ENCODE assay signal across 8 mouse cellular contexts in the genomic region with DNA sequence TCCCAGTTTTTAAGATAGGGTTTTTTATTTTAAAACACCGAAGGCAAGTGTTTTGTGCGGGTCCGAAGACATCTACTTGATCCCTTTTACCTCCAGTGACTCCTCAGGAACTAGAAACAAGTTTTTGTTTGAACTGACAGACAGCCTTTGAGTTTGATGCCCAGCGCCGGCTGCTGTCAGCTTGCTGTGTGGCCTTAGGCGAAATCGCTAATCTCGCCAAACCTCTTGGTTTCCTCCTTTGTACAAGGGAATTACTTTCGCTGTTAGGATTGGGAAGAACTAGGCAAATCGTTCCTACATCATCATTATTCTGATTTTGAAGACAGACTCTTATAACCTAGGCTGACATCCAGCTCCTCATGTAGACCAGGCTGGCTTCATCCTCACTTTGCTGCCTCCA. TPM values are rescaled to one million over a fixed set of nuclear protein-coding genes. Genes with fewer than 3 reads are reported as not detected.
DNase-seq lines count a peak whose midpoint lies in the region; ATAC-seq and TF ChIP-seq lines count a peak whose summit lies in the region.

No protein-coding gene starts in this region.

- H3K9ac ChIP-seq in embryonic facial prominence, embryonic 12.5 days = peak overlapping the region; percentile 84
- H3K9ac ChIP-seq in hindbrain, embryonic 13.5 days = peak overlapping the region; percentile 91
- H3K9ac ChIP-seq in liver, embryonic 16.5 days (ENCODE audit: low read depth, low read length) = peak overlapping the region; percentile 85
- H3K9ac ChIP-seq in stomach, embryonic 16.5 days (ENCODE audit: low read length) = peak overlapping the region; percentile 92

- no peak for TF ChIP-seq CTCF in testis, adult 2 months (IDR thresholded peaks at IDR 0.05; ENCODE audit: control insufficient read depth, insufficient read depth, insufficient replicate concordance, low read depth, low read length)

- WGBS in embryonic facial prominence, embryonic 12.5 days = 3% methylated on average over 10 of the region's 10 CpGs
- WGBS in hindbrain, embryonic 13.5 days = 8% methylated on average over 10 of the region's 10 CpGs
- WGBS in liver, embryonic 16.5 days (ENCODE audit: insufficient replicate concordance) = 2% methylated on average over 10 of the region's 10 CpGs
- WGBS in stomach, embryonic 16.5 days = 4% methylated on average over 10 of the region's 10 CpGs

- intact Hi-C loops in gastrocnemius, postnatal 36 days (cut with DNase I) = no loop called here

- peak overlapping the region; percentile 96 for H3K4me3 ChIP-seq in testis, adult 2 months (ENCODE audit: control insufficient read depth, low read depth, low read length)
- peak overlapping the region; percentile 74 for H3K4me3 ChIP-seq in embryonic facial prominence, embryonic 12.5 days
- peak overlapping the region; percentile 75 for H3K4me3 ChIP-seq in hindbrain, embryonic 13.5 days
- H3K4me3 ChIP-seq in liver, embryonic 16.5 days (ENCODE audit: low read depth, low read length) = peak overlapping the region; percentile 76
- peak overlapping the region; percentile 74 for H3K4me3 ChIP-seq in stomach, embryonic 16.5 days (replicated peaks; ENCODE audit: low read length)

- peak overlapping the region; percentile 99 for H3K27ac ChIP-seq in testis, adult 2 months (ENCODE audit: control insufficient read depth, insufficient read depth, low read depth, low read length)
- peak overlapping the region; percentile 99 for H3K27ac ChIP-seq in embryonic facial prominence, embryonic 12.5 days
- peak overlapping the region; percentile 99 for H3K27ac ChIP-seq in hindbrain, embryonic 13.5 days
- H3K27ac ChIP-seq in liver, embryonic 16.5 days (ENCODE audit: low read length) = peak overlapping the region; percentile 86
- peak overlapping the region; percentile 97 for H3K27ac ChIP-seq in stomach, embryonic 16.5 days (ENCODE audit: low read length)

- DNase-seq in testis, postnatal 10 days (ENCODE audit: low spot score) = no peak
- no peak for DNase-seq in gastrocnemius, postnatal 36 days

- H3K4me1 ChIP-seq in testis, adult 2 months (ENCODE audit: control insufficient read depth, insufficient read depth, low read length) = peaks cover 8% of the 10 kb centered on the region; the same call in 1 of the 2 replicates
- H3K4me1 ChIP-seq in embryonic facial prominence, embryonic 12.5 days = peaks cover 9% of the 10 kb centered on the region
- peaks cover 43% of the 10 kb centered on the region for H3K4me1 ChIP-seq in hindbrain, embryonic 13.5 days (replicated peaks)
- peaks cover 21% of the 10 kb centered on the region for H3K4me1 ChIP-seq in liver, embryonic 16.5 days (ENCODE audit: control insufficient read depth, low read depth, low read length)
- peaks cover 11% of the 10 kb centered on the region; the same call in 1 of the 2 replicates for H3K4me1 ChIP-seq in stomach, embryonic 16.5 days (ENCODE audit: control insufficient read depth, insufficient read depth, low read length)

- H3K4me2 ChIP-seq in embryonic facial prominence, embryonic 12.5 days (replicated peaks) = peak overlapping the region; percentile 62
- peak overlapping the region; percentile 82 for H3K4me2 ChIP-seq in hindbrain, embryonic 13.5 days
- H3K4me2 ChIP-seq in liver, embryonic 16.5 days (ENCODE audit: low read depth, low read length) = peak overlapping the region; percentile 82
- H3K4me2 ChIP-seq in stomach, embryonic 16.5 days (ENCODE audit: low read depth, low read length) = peak overlapping the region; percentile 73

- no peak for TF ChIP-seq POLR2A in testis, adult 2 months (IDR thresholded peaks at IDR 0.05; ENCODE audit: control insufficient read depth, low read depth, low read length)

- H3K27me3 ChIP-seq in testis, adult 2 months (ENCODE audit: control insufficient read depth, insufficient read depth, low read length) = no peaks in the 10 kb centered on the region
- H3K27me3 ChIP-seq in embryonic facial prominence, embryonic 12.5 days = no peaks in the 10 kb centered on the region
- no peaks in the 10 kb centered on the region for H3K27me3 ChIP-seq in hindbrain, embryonic 13.5 days
- no peaks in the 10 kb centered on the region for H3K27me3 ChIP-seq in liver, embryonic 16.5 days (ENCODE audit: control insufficient read depth, insufficient read depth, low read depth, low read length)
- no peaks in the 10 kb centered on the region for H3K27me3 ChIP-seq in stomach, embryonic 16.5 days (ENCODE audit: control insufficient read depth, insufficient read depth, low read length)

- H3K9me3 ChIP-seq in embryonic facial prominence, embryonic 12.5 days = no peaks in the 10 kb centered on the region
- H3K9me3 ChIP-seq in hindbrain, embryonic 13.5 days = no peaks in the 10 kb centered on the region
- H3K9me3 ChIP-seq in liver, embryonic 16.5 days (replicated peaks; ENCODE audit: control insufficient read depth, low read length) = no peaks in the 10 kb centered on the region
- no peaks in the 10 kb centered on the region for H3K9me3 ChIP-seq in stomach, embryonic 16.5 days (replicated peaks; ENCODE audit: control insufficient read depth, low read length)

- no peaks in the 10 kb centered on the region for H3K36me3 ChIP-seq in testis, adult 2 months (ENCODE audit: control insufficient read depth, insufficient read depth, low read length)
- H3K36me3 ChIP-seq in embryonic facial prominence, embryonic 12.5 days = 0 out of 2 replicates have a peak, but pooled peaks cover 3% of the 10 kb centered on the region
- H3K36me3 ChIP-seq in hindbrain, embryonic 13.5 days = no peaks in the 10 kb centered on the region
- no peaks in the 10 kb centered on the region for H3K36me3 ChIP-seq in liver, embryonic 16.5 days (ENCODE audit: control insufficient read depth, insufficient read depth)
- no peaks in the 10 kb centered on the region for H3K36me3 ChIP-seq in stomach, embryonic 16.5 days (ENCODE audit: control insufficient read depth, insufficient read depth, low read length)

- no peak for ATAC-seq in embryonic facial prominence, embryonic 12.5 days (ENCODE audit: insufficient number of reproducible peaks, insufficient read depth, low FRiP score, low TSS enrichment)
- ATAC-seq in hindbrain, embryonic 13.5 days (ENCODE audit: low FRiP score) = no peak
- ATAC-seq in liver, embryonic 16.5 days (ENCODE audit: low read depth) = no peak
- ATAC-seq in stomach, embryonic 16.5 days (ENCODE audit: insufficient read depth, low FRiP score) = no peak
- ATAC-seq in cerebellum, adult (ENCODE audit: insufficient number of reproducible peaks, low FRiP score, low TSS enrichment) = no peak

RNA-seq across cellular contexts. Expression of a gene that starts 1.1 kb away (rescaled TPM):
- polyA plus RNA-seq in testis, adult 2 months (2012; rRNA removed) = 44.4 and 45.4 TPM in 2 replicates
- polyA plus RNA-seq in embryonic facial prominence, embryonic 12.5 days (2016; fragmentation: Nextera tagmentation; extraction: Ambion mirVana) = 126 and 130 TPM in 2 replicates
- polyA plus RNA-seq in hindbrain, embryonic 13.5 days (2015; fragmentation: Nextera tagmentation; extraction: Ambion mirVana) = 156 and 158 TPM in 2 replicates
- 20.2 and 23.4 TPM in 2 replicates for polyA plus RNA-seq in liver, embryonic 16.5 days (2015; fragmentation: Nextera tagmentation; extraction: Ambion mirVana)
- 63.2 and 65.0 TPM in 2 replicates for polyA plus RNA-seq in stomach, embryonic 16.5 days (2015; fragmentation: Nextera tagmentation; extraction: Ambion mirVana)
- 10 to 100 TPM; 38.6 to 40.3 TPM for total RNA-seq in gastrocnemius, postnatal 36 days (2021)

RNA-seq across cellular contexts. Expression of a gene that starts 24.4 kb away (rescaled TPM):
- 33.8 and 35.6 TPM in 2 replicates for polyA plus RNA-seq in testis, adult 2 months (2012; rRNA removed)
- 19.1 and 22.6 TPM in 2 replicates for polyA plus RNA-seq in embryonic facial prominence, embryonic 12.5 days (2016; fragmentation: Nextera tagmentation; extraction: Ambion mirVana)
- 25.7 and 27.7 TPM in 2 replicates for polyA plus RNA-seq in hindbrain, embryonic 13.5 days (2015; fragmentation: Nextera tagmentation; extraction: Ambion mirVana)
- 11.5 and 12.5 TPM in 2 replicates for polyA plus RNA-seq in liver, embryonic 16.5 days (2015; fragmentation: Nextera tagmentation; extraction: Ambion mirVana)
- polyA plus RNA-seq in stomach, embryonic 16.5 days (2015; fragmentation: Nextera tagmentation; extraction: Ambion mirVana) = 34.0 and 39.4 TPM in 2 replicates
- total RNA-seq in gastrocnemius, postnatal 36 days (2021) = 1 to 10 TPM; 3.7 to 4.6 TPM

RNA-seq across cellular contexts. Expression of a gene that starts 24.5 kb away (rescaled TPM):
- 16.5 and 17.0 TPM in 2 replicates for polyA plus RNA-seq in testis, adult 2 months (2012; rRNA removed)
- 40.6 and 41.8 TPM in 2 replicates for polyA plus RNA-seq in embryonic facial prominence, embryonic 12.5 days (2016; fragmentation: Nextera tagmentation; extraction: Ambion mirVana)
- polyA plus RNA-seq in hindbrain, embryonic 13.5 days (2015; fragmentation: Nextera tagmentation; extraction: Ambion mirVana) = 53.5 and 55.0 TPM in 2 replicates
- polyA plus RNA-seq in liver, embryonic 16.5 days (2015; fragmentation: Nextera tagmentation; extraction: Ambion mirVana) = 13.9 and 14.1 TPM in 2 replicates
- 19.9 and 22.9 TPM in 2 replicates for polyA plus RNA-seq in stomach, embryonic 16.5 days (2015; fragmentation: Nextera tagmentation; extraction: Ambion mirVana)
- 10 to 100 TPM; 41.8 to 44.7 TPM for total RNA-seq in gastrocnemius, postnatal 36 days (2021)
